Mouse (Mus musculus): ENCODE measurements at regions not wholly inside any gene's neighbourhood (a gene's known extent, or its start where the extent isn't known, plus 50 kb on each side); places are given as distances from the start of the nearest gene placed in this dataset.

DNA sequence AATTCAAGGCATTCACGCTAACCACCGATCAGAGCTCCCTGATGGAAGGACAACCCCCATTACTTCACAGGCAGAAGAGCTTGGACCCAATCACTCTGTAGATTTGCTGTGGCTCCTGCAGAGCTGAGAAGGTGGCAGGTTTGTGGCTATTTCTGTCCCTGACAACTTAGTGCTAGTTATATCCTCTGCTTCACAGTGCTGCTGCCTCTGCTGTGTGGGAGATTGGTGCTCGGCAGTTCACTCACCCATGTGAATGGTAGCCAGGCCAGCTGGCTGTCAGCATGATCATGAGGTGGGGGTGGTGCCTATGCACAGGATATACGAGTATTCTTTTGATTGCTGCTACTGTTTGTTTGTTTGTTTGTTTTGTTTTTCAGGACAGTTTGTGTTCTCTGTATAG is 113.9 kb downstream of the Gm10131 start:
- H3K9ac ChIP-seq (replicated peaks; ENCODE audit: low read length): no peak overlapping the region
- no peaks in the 10 kb centered on the region for H3K27me3 ChIP-seq (ENCODE audit: control insufficient read depth, insufficient read depth, low read length)
- H3K27ac ChIP-seq (replicated peaks; ENCODE audit: low read depth, low read length): no peak overlapping the region
- no peaks in the 10 kb centered on the region for H3K9me3 ChIP-seq (ENCODE audit: control insufficient read depth, low read length)
- ATAC-seq (ENCODE audit: low FRiP score, low TSS enrichment): no peak
- no peaks in the 10 kb centered on the region for H3K36me3 ChIP-seq (ENCODE audit: control insufficient read depth, insufficient read depth, low read length)
- no peaks in the 10 kb centered on the region for H3K4me1 ChIP-seq (ENCODE audit: control insufficient read depth, insufficient read depth, low read length)
- 75% methylated on average over 4 of the region's 4 CpGs for WGBS
- no peak overlapping the region for H3K4me3 ChIP-seq (replicated peaks; ENCODE audit: low read depth, low read length)
- H3K4me2 ChIP-seq (ENCODE audit: low read length): no peak overlapping the region
- no peak for DNase-seq

DNA sequence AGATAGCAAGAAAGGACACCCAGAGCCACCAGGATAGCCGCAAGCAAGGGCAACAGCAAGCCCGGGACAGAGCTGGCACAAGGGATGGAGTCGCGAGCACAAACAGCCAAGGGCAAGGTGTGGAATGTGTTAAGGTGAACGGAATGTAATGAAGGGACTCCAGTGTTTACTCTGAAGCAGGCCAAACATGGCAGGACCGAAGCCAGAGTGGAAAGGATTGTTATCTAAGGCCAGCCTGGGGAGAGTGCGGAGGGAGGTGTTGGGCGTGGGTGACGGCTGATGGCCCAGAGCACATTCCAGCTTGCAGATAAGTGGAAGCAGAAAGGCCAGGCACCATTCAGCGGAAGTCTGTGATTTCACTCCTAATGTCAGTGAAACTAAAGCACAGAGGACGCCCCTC is 118.6 kb downstream of the Gm10131 start:
- no peaks in the 10 kb centered on the region for H3K36me3 ChIP-seq (ENCODE audit: control insufficient read depth, insufficient read depth, low read length)
- no peaks in the 10 kb centered on the region for H3K27me3 ChIP-seq (ENCODE audit: control insufficient read depth, insufficient read depth, low read length)
- H3K4me1 ChIP-seq (ENCODE audit: control insufficient read depth, insufficient read depth, low read length): no peaks in the 10 kb centered on the region
- no peak for DNase-seq
- no peak overlapping the region for H3K4me2 ChIP-seq (ENCODE audit: low read length)
- ATAC-seq (ENCODE audit: low FRiP score, low TSS enrichment): no peak
- H3K4me3 ChIP-seq (replicated peaks; ENCODE audit: low read depth, low read length): no peak overlapping the region
- 80% methylated on average over 11 of the region's 11 CpGs for WGBS
- H3K9ac ChIP-seq (replicated peaks; ENCODE audit: low read length): no peak overlapping the region
- H3K9me3 ChIP-seq (ENCODE audit: control insufficient read depth, low read length): no peaks in the 10 kb centered on the region
- H3K27ac ChIP-seq (replicated peaks; ENCODE audit: low read depth, low read length): no peak overlapping the region

DNA sequence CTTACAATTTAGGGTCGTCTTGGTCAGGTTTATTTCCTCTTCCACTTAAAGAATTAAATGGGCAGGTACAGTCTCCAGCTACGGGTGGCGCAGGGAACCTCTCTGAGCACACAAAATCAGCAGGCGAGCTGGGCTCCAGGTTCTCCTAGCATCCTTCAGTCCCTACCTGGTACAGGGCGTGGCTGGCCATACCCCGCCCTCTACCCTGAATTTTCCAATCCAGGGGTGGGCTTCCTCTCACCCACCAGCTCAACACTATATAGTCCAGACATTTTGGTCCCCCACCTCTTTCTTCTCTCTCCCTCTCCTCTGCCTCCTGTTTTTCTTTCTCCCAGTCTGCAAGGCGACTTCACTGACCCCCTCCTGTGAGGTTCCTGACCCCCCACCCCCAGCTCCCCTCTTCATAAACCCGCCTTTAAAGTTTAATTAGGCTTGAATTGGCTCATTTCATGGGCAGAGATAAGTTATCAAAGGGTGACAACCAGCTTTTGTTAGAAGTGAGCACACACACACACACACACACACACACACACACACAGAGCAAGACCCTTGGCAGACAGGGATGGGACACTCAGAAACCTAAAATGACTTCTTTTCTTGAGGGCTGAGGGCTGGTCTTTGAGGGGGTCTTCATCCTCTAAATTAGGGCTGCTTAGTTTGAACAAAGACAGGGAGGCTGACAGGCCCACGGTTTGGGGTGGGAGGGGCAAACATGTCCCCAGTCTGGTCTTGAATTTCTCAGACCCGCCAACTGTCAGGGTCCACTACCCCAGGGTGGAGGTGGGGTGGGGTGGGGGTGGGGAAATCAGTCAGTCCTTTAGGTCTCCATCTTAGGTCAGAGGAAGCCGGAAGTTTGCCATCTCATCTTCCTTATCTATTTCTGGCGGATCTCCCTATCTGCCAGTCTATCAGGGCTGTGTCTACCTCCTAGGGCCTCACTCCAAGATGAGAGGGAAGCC is 119.3 kb downstream of the Gm10131 start:
- no peak for ATAC-seq (ENCODE audit: low FRiP score, low TSS enrichment)
- Histone ChIP-seq H3K4me1 (ENCODE audit: control insufficient read depth, insufficient read depth, low read length) (no peaks in the 10 kb centered on the region), H3K36me3 (ENCODE audit: control insufficient read depth, insufficient read depth, low read length) (no peaks in the 10 kb centered on the region), H3K9me3 (ENCODE audit: control insufficient read depth, low read length) (no peaks in the 10 kb centered on the region), H3K4me3 (replicated peaks; ENCODE audit: low read depth, low read length) (no peak overlapping the region), H3K27ac (replicated peaks; ENCODE audit: low read depth, low read length) (no peak overlapping the region), H3K9ac (replicated peaks; ENCODE audit: low read length) (no peak overlapping the region), H3K4me2 (ENCODE audit: low read length) (no peak overlapping the region), H3K27me3 (ENCODE audit: control insufficient read depth, insufficient read depth, low read length) (no peaks in the 10 kb centered on the region)
- 52% methylated on average over 12 of the region's 12 CpGs for WGBS
- no peak for DNase-seq

DNA sequence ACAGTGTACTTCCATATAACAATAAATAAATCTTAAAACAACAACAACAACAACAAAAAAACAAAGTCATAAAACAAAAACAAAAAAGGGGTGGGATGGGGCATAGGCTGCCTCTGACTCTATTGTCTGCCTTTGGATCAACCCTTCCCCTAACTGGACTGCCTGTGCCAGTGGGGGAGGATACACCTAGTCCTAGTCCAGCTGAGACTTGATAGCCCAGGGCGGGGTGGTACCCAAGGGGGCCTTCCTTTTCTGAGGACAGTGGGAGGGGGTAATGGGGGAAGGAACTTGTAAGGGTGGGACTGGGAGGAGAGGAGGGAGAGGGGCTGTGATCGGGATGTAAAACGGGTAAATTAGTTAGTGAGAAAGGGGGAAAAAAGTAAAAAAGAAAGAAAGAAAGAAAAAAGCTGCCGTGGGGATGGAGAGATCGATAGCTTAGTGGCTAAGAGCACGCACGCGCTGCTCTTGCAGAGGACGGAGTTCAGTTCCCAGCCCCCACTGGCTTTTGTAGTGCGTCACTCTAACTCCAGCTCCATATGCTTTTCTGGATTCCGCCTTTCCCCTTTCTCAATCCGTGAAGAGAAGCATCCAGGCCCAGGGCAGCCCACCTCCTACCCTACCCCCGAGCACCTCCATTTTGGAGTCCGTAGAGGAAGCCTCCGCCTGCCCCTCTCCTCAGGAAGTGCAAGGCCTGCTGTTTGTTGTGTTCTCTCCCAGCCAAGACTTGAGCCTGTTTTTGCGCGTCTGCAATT is 120.2 kb downstream of the Gm10131 start:
- Histone ChIP-seq H3K4me1 (ENCODE audit: control insufficient read depth, insufficient read depth, low read length) (no peaks in the 10 kb centered on the region), H3K9ac (replicated peaks; ENCODE audit: low read length) (no peak overlapping the region), H3K4me3 (replicated peaks; ENCODE audit: low read depth, low read length) (no peak overlapping the region), H3K36me3 (ENCODE audit: control insufficient read depth, insufficient read depth, low read length) (no peaks in the 10 kb centered on the region), H3K9me3 (ENCODE audit: control insufficient read depth, low read length) (no peaks in the 10 kb centered on the region), H3K27ac (replicated peaks; ENCODE audit: low read depth, low read length) (no peak overlapping the region), H3K4me2 (ENCODE audit: low read length) (peak overlapping the region; percentile 9; the same call in 1 of the 2 replicates), H3K27me3 (ENCODE audit: control insufficient read depth, insufficient read depth, low read length) (no peaks in the 10 kb centered on the region)
- 31% methylated on average over 17 of the region's 17 CpGs for WGBS
- DNase-seq: peak; percentile 62
- no peak for ATAC-seq (ENCODE audit: low FRiP score, low TSS enrichment)

DNA sequence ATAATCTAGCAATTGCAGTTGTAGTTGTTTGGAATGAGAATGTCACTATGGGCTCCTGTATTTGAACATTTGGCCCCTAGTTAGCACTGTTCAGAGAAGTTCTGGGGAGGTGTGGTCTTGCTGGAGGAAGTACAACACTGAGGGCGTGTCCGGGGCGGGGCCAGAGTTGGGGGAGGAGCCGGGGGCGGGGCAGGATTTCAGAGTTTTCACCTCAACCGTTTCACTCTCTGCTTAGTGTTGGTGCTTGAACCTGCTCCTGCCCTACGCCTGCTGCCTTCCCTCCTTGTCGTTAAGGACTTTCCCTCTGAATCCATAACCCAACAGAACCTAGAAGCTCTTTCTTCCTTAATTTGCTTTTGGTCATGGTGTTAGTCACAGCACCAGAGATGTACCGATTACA is 121.5 kb downstream of the Gm10131 start:
- Histone ChIP-seq H3K27me3 (ENCODE audit: control insufficient read depth, insufficient read depth, low read length) (no peaks in the 10 kb centered on the region), H3K9me3 (ENCODE audit: control insufficient read depth, low read length) (no peaks in the 10 kb centered on the region), H3K27ac (replicated peaks; ENCODE audit: low read depth, low read length) (no peak overlapping the region), H3K4me1 (ENCODE audit: control insufficient read depth, insufficient read depth, low read length) (no peaks in the 10 kb centered on the region), H3K36me3 (ENCODE audit: control insufficient read depth, insufficient read depth, low read length) (no peaks in the 10 kb centered on the region), H3K4me3 (replicated peaks; ENCODE audit: low read depth, low read length) (no peak overlapping the region), H3K4me2 (ENCODE audit: low read length) (no peak overlapping the region), H3K9ac (replicated peaks; ENCODE audit: low read length) (no peak overlapping the region)
- no peak for DNase-seq
- 79% methylated on average over 9 of the region's 9 CpGs for WGBS
- ATAC-seq (ENCODE audit: low FRiP score, low TSS enrichment): no peak

DNA sequence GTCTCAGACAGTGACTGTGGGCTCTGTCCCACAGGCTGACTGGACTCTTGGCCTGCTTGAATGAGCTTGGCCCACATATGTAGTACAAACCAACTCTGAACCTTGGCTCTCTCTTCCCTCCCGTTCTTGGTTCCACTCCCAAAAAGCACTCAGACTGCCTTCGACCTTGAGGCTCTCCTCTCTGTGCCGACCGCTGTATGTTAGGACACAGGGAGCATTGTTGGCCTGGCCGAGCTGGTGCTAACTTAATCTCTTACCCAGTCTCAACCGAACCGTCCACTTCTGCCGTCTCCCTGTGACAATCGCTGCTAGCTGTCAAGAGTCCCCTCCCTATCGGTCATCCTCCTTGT is 123.8 kb downstream of the Gm10131 start:
- 73% methylated on average over 10 of the region's 10 CpGs for WGBS
- no peaks in the 10 kb centered on the region for H3K27me3 ChIP-seq (ENCODE audit: control insufficient read depth, insufficient read depth, low read length)
- no peak overlapping the region for H3K4me2 ChIP-seq (ENCODE audit: low read length)

DNA sequence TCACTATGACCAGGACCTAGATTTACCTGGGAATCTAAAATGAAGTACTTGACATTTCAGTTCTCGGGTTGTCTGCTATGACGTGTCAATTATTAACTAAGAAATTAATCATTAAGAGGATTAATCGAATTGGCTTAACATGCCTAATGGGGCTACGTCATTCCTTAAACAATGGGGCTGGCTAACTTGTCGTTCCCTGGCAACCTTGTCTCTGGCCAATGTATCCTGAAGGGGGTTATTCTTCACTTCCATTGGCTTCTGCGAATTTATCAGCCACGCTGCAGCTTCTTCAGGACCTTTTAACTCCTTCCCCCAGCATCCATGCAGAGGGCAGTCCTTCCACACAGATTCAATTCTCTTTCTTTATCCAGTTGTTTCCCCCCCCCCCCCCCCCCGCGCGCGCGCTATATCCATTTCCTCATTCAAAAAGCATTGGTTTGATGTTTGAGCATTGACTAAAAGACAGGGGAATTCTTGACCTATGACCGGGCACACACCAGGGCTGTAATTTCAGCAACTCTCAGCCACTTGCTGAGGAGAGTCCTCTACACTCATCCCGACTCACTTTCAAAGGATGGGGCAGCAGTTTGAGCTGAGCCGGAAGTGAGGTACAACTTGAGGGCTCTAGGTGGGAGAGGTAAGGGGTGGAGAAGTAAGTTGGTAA is 124.3 kb downstream of the Gm10131 start:
- Histone ChIP-seq H3K27me3 (ENCODE audit: control insufficient read depth, insufficient read depth, low read length) (no peaks in the 10 kb centered on the region), H3K27ac (replicated peaks; ENCODE audit: low read depth, low read length) (no peak overlapping the region), H3K36me3 (ENCODE audit: control insufficient read depth, insufficient read depth, low read length) (no peaks in the 10 kb centered on the region), H3K9me3 (ENCODE audit: control insufficient read depth, low read length) (no peaks in the 10 kb centered on the region), H3K4me1 (ENCODE audit: control insufficient read depth, insufficient read depth, low read length) (no peaks in the 10 kb centered on the region), H3K4me2 (ENCODE audit: low read length) (no peak overlapping the region), H3K9ac (replicated peaks; ENCODE audit: low read length) (no peak overlapping the region), H3K4me3 (replicated peaks; ENCODE audit: low read depth, low read length) (no peak overlapping the region)
- 71% methylated on average over 15 of the region's 15 CpGs for WGBS
- DNase-seq (no peak), ATAC-seq (ENCODE audit: low FRiP score, low TSS enrichment) (no peak)

More for the DNA sequence above, 123.8 kb downstream of the Gm10131 start:
- Histone ChIP-seq H3K9me3 (ENCODE audit: control insufficient read depth, low read length) (no peaks in the 10 kb centered on the region), H3K9ac (replicated peaks; ENCODE audit: low read length) (no peak overlapping the region), H3K4me1 (ENCODE audit: control insufficient read depth, insufficient read depth, low read length) (no peaks in the 10 kb centered on the region), H3K4me3 (replicated peaks; ENCODE audit: low read depth, low read length) (no peak overlapping the region), H3K27ac (replicated peaks; ENCODE audit: low read depth, low read length) (no peak overlapping the region), H3K36me3 (ENCODE audit: control insufficient read depth, insufficient read depth, low read length) (no peaks in the 10 kb centered on the region)
- DNase-seq (no peak), ATAC-seq (ENCODE audit: low FRiP score, low TSS enrichment) (no peak)

DNA sequence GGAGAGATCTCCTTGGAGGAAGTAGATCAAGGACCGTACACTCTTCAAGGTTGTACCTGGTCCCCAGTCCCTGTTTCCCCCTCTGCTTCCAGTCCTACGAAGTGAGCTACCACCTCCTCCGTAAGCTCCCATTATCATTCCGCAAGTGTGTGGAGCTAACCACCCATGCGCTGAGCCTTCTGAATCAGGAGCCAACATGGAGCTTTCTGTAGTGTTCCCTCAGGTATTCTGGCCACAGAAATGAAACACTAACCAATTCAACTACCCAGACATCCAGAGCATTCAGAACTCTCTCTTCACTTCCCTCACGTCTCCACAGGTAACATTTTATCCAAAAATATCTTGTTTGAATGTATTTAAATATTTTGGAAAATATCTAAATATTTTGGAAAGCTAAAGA is 124.9 kb downstream of the Gm10131 start:
- Histone ChIP-seq H3K27ac (replicated peaks; ENCODE audit: low read depth, low read length) (no peak overlapping the region), H3K27me3 (ENCODE audit: control insufficient read depth, insufficient read depth, low read length) (no peaks in the 10 kb centered on the region), H3K4me2 (ENCODE audit: low read length) (no peak overlapping the region), H3K9ac (replicated peaks; ENCODE audit: low read length) (no peak overlapping the region), H3K36me3 (ENCODE audit: control insufficient read depth, insufficient read depth, low read length) (no peaks in the 10 kb centered on the region), H3K9me3 (ENCODE audit: control insufficient read depth, low read length) (no peaks in the 10 kb centered on the region), H3K4me1 (ENCODE audit: control insufficient read depth, insufficient read depth, low read length) (no peaks in the 10 kb centered on the region), H3K4me3 (replicated peaks; ENCODE audit: low read depth, low read length) (no peak overlapping the region)
- DNase-seq (no peak), ATAC-seq (ENCODE audit: low FRiP score, low TSS enrichment) (no peak)
- WGBS: 96% methylated on average over 6 of the region's 6 CpGs

Data from midbrain, embryonic 14.5 days (tissue).